Mouse (Mus musculus): Measurements from ENCODE around the gene Ccdc6. TPM values are rescaled to one million over a fixed set of nuclear protein-coding genes. Genes with fewer than 3 reads are reported as not detected.
A peak's percentile ranks its signal among the peaks of the same experiment; 100 is the strongest.

The Ccdc6 gene
- polyA plus RNA-seq, 1 experiment from 2014 or later = 16.5 TPM

- no peak overlapping the region for H3K27ac ChIP-seq
- H3K4me3 ChIP-seq = no peak overlapping the region
- peaks cover 1% of the 10 kb centered on the region; the same call in 1 of the 2 replicates for H3K9me3 ChIP-seq
- no peaks in the 10 kb centered on the region for H3K27me3 ChIP-seq (ENCODE audit: poor library complexity, severe bottlenecking)
- WGBS = 92% methylated on average over 12 of the region's 12 CpGs
- peaks cover 16% of the 10 kb centered on the region for H3K4me1 ChIP-seq
- DNase-seq (ENCODE audit: extremely low spot score, low spot score) = no peak
- H3K36me3 ChIP-seq (replicated peaks) = peaks cover 41% of the 10 kb centered on the region
Observed at GRCm38 (mm10) chr10:70140414-70140813, 43.5 kb downstream of the Ccdc6 start.

GRCm38 (mm10) chr10:70142623-70143022 is 45.7 kb downstream of the Ccdc6 start:
- H3K36me3 ChIP-seq (replicated peaks) = peaks cover 59% of the 10 kb centered on the region
- H3K27ac ChIP-seq = no peak overlapping the region
- peaks cover 6% of the 10 kb centered on the region; the same call in 1 of the 2 replicates for H3K9me3 ChIP-seq
- no peak for DNase-seq (ENCODE audit: extremely low spot score, low spot score)
- H3K27me3 ChIP-seq (ENCODE audit: poor library complexity, severe bottlenecking) = no peaks in the 10 kb centered on the region
- H3K4me3 ChIP-seq = no peak overlapping the region
- 96% methylated on average over 17 of the region's 17 CpGs for WGBS
- peaks cover 16% of the 10 kb centered on the region for H3K4me1 ChIP-seq

GRCm38 (mm10) chr10:70144004-70144557 is 47.2 kb downstream of the Ccdc6 start:
- no peak overlapping the region for H3K27ac ChIP-seq
- H3K36me3 ChIP-seq (replicated peaks) = peaks cover 73% of the 10 kb centered on the region

GRCm38 (mm10) chr10:70145873-70146272 is 49.0 kb downstream of the Ccdc6 start:
- Histone ChIP-seq H3K4me1 (peaks cover 14% of the 10 kb centered on the region), H3K36me3 (replicated peaks) (peaks cover 86% of the 10 kb centered on the region), H3K27ac (no peak overlapping the region), H3K9me3 (peaks cover 6% of the 10 kb centered on the region; the same call in 1 of the 2 replicates), H3K4me3 (no peak overlapping the region), H3K27me3 (ENCODE audit: poor library complexity, severe bottlenecking) (no peaks in the 10 kb centered on the region)
- no peak for DNase-seq (ENCODE audit: extremely low spot score, low spot score)
- WGBS = 87% methylated on average over 12 of the region's 12 CpGs

More at GRCm38 (mm10) chr10:70144004-70144557, 47.2 kb downstream of the Ccdc6 start:
- Histone ChIP-seq H3K4me3 (no peak overlapping the region), H3K27me3 (ENCODE audit: poor library complexity, severe bottlenecking) (no peaks in the 10 kb centered on the region), H3K9me3 (peaks cover 6% of the 10 kb centered on the region; the same call in 1 of the 2 replicates), H3K4me1 (peaks cover 15% of the 10 kb centered on the region)
- WGBS = 88% methylated on average over 10 of the region's 10 CpGs
- no peak for DNase-seq (ENCODE audit: extremely low spot score, low spot score)

GRCm38 (mm10) chr10:70149093-70149492 is 52.2 kb downstream of the Ccdc6 start:
- peak; percentile 25 for DNase-seq (ENCODE audit: extremely low spot score, low spot score)
- H3K4me1 ChIP-seq = peaks cover 25% of the 10 kb centered on the region
- peaks cover 92% of the 10 kb centered on the region for H3K36me3 ChIP-seq (replicated peaks)
- H3K4me3 ChIP-seq = no peak overlapping the region
- 0 out of 2 replicates have a peak overlapping the region, but pooled peaks have one; percentile 6 for H3K27ac ChIP-seq
- H3K27me3 ChIP-seq (ENCODE audit: poor library complexity, severe bottlenecking) = no peaks in the 10 kb centered on the region
- 66% methylated on average over 7 of the region's 7 CpGs for whole genome bisulfite sequencing
- peaks cover 13% of the 10 kb centered on the region; the same call in 1 of the 2 replicates for H3K9me3 ChIP-seq

- Histone ChIP-seq H3K4me3 (no peak overlapping the region), H3K9me3 (peaks cover 13% of the 10 kb centered on the region; the same call in 1 of the 2 replicates), H3K4me1 (peaks cover 25% of the 10 kb centered on the region), H3K27me3 (ENCODE audit: poor library complexity, severe bottlenecking) (no peaks in the 10 kb centered on the region), H3K27ac (no peak overlapping the region), H3K36me3 (replicated peaks) (peaks cover 93% of the 10 kb centered on the region)
- no peak for DNase-seq (ENCODE audit: extremely low spot score, low spot score)
- WGBS = 84% methylated on average over 4 of the region's 4 CpGs
Observed at GRCm38 (mm10) chr10:70150301-70150700, 53.4 kb downstream of the Ccdc6 start.

GRCm38 (mm10) chr10:70151171-70151570 is 54.2 kb downstream of the Ccdc6 start:
- H3K4me1 ChIP-seq = peaks cover 25% of the 10 kb centered on the region
- H3K27ac ChIP-seq = no peak overlapping the region
- H3K4me3 ChIP-seq = no peak overlapping the region
- no peaks in the 10 kb centered on the region for H3K27me3 ChIP-seq (ENCODE audit: poor library complexity, severe bottlenecking)
- 93% methylated on average over 10 of the region's 10 CpGs for WGBS
- peaks cover 7% of the 10 kb centered on the region; the same call in 1 of the 2 replicates for H3K9me3 ChIP-seq
- DNase-seq (ENCODE audit: extremely low spot score, low spot score) = no peak
- H3K36me3 ChIP-seq (replicated peaks) = peaks cover 93% of the 10 kb centered on the region

GRCm38 (mm10) chr10:70152190-70152743 is 55.3 kb downstream of the Ccdc6 start:
- Histone ChIP-seq H3K4me3 (no peak overlapping the region), H3K27me3 (ENCODE audit: poor library complexity, severe bottlenecking) (no peaks in the 10 kb centered on the region), H3K9me3 (peaks cover 10% of the 10 kb centered on the region; the same call in 1 of the 2 replicates), H3K27ac (peak overlapping the region; percentile 72), H3K4me1 (peaks cover 25% of the 10 kb centered on the region), H3K36me3 (replicated peaks) (peaks cover 93% of the 10 kb centered on the region)
- 73% methylated on average over 12 of the region's 12 CpGs for WGBS
- no peak for DNase-seq (ENCODE audit: extremely low spot score, low spot score)

- WGBS = 95% methylated on average over 16 of the region's 16 CpGs
- Histone ChIP-seq H3K36me3 (replicated peaks) (peaks cover 93% of the 10 kb centered on the region), H3K27me3 (ENCODE audit: poor library complexity, severe bottlenecking) (no peaks in the 10 kb centered on the region), H3K27ac (no peak overlapping the region), H3K4me1 (peaks cover 21% of the 10 kb centered on the region), H3K4me3 (no peak overlapping the region), H3K9me3 (peaks cover 10% of the 10 kb centered on the region; the same call in 1 of the 2 replicates)
- no peak for DNase-seq (ENCODE audit: extremely low spot score, low spot score)
Observed at GRCm38 (mm10) chr10:70153810-70154209, 56.9 kb downstream of the Ccdc6 start.

- no peak for DNase-seq (ENCODE audit: extremely low spot score, low spot score)
- H3K4me3 ChIP-seq = no peak overlapping the region
Observed at GRCm38 (mm10) chr10:70156431-70157165, 59.7 kb downstream of the Ccdc6 start.

GRCm38 (mm10) chr10:70159651-70160320 is 62.9 kb downstream of the Ccdc6 start:
- 83% methylated on average over 12 of the region's 12 CpGs for WGBS
- no peak for DNase-seq (ENCODE audit: extremely low spot score, low spot score)
- Histone ChIP-seq H3K4me1 (0 out of 2 replicates have a peak, but pooled peaks cover 6% of the 10 kb centered on the region), H3K4me3 (no peak overlapping the region), H3K27ac (no peak overlapping the region), H3K27me3 (ENCODE audit: poor library complexity, severe bottlenecking) (no peaks in the 10 kb centered on the region), H3K9me3 (peaks cover 3% of the 10 kb centered on the region; the same call in 1 of the 2 replicates), H3K36me3 (replicated peaks) (peaks cover 61% of the 10 kb centered on the region)

More at GRCm38 (mm10) chr10:70156431-70157165, 59.7 kb downstream of the Ccdc6 start:
- H3K27me3 ChIP-seq (ENCODE audit: poor library complexity, severe bottlenecking) = no peaks in the 10 kb centered on the region
- no peak overlapping the region for H3K27ac ChIP-seq
- H3K9me3 ChIP-seq = peaks cover 10% of the 10 kb centered on the region; the same call in 1 of the 2 replicates
- H3K4me1 ChIP-seq = peaks cover 8% of the 10 kb centered on the region
- peaks cover 84% of the 10 kb centered on the region for H3K36me3 ChIP-seq (replicated peaks)
- 74% methylated on average over 3 of the region's 3 CpGs for WGBS

GRCm38 (mm10) chr10:70160811-70161210 is 63.9 kb downstream of the Ccdc6 start:
- WGBS = 93% methylated on average over 12 of the region's 12 CpGs
- H3K27me3 ChIP-seq (ENCODE audit: poor library complexity, severe bottlenecking) = no peaks in the 10 kb centered on the region
- H3K36me3 ChIP-seq (replicated peaks) = peaks cover 51% of the 10 kb centered on the region
- 0 out of 2 replicates have a peak, but pooled peaks cover 6% of the 10 kb centered on the region for H3K4me1 ChIP-seq
- H3K27ac ChIP-seq = no peak overlapping the region
- no peak for DNase-seq (ENCODE audit: extremely low spot score, low spot score)
- peaks cover 3% of the 10 kb centered on the region; the same call in 1 of the 2 replicates for H3K9me3 ChIP-seq
- H3K4me3 ChIP-seq = no peak overlapping the region
